Mouse (Mus musculus) urinary bladder, postnatal 36 days (tissue): ENCODE measurements around the gene Degs1.

ENCODE experiments used
- DNase-seq, 2 experiments: peaks; one replicate each; pipeline ENCODE4 v3.0.0; 2022; ENCODE audit warnings: low spot score in 2 of 2, mixed read lengths in 1 of 2

The Degs1 gene

DNA sequence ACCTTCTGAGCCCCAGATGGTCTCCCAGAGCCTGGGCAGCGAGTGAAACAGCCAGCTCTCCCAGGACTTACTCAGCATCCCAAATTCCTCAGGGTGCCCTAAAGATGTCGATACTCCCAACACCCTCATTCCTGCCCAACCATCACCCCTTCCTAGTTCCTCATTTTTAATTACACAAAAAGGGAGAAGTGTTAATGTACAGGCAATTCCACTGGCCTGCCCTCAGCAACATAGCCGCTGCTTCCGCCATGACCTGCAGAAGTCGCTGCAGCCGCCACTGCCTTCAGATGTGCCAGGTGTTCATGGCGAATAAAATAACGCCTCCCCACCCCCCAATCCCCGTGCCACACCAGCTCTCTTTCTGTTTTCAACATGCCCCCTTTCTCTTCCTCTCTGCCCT, 56.3 kb downstream of the Degs1 start:
- no peak for DNase-seq
